Mouse (Mus musculus): ENCODE results near the gene Rufy3.

DNA sequence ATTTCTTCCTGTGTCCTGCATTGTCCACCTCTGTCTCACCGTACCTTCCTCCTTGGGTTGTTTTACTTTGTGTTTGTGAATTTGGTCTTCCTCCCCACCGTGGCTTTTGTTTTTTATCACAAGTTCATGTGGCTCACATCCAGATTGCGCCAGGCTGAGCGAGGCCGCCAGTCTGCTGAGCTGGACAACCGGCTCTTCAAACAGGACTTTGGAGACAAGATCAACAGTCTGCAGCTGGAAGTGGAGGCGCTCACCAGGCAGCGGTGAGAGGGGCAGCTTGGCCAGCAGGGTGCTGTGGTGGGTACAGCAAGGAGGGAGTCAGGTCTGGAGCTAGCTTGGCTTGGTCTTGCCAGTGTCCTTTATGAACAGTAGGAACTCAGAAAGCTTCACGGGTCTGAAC is 77.9 kb downstream of the Rufy3 start:
- TF ChIP-seq TCF12 (IDR thresholded peaks at IDR 0.05; ENCODE audit: insufficient read depth, poor library complexity, severe bottlenecking) (no peak), POLR2A (IDR thresholded peaks at IDR 0.05; ENCODE audit: insufficient read length, low read depth) (no peak), MYOG (IDR thresholded peaks at IDR 0.05; ENCODE audit: control insufficient read depth in 1 of 3, insufficient read depth in 1 of 3, insufficient read length in 2 of 3, low read depth in 2 of 3) (no peak), E2F4 (IDR thresholded peaks at IDR 0.05; ENCODE audit: insufficient read depth) (no peak), POLR2AphosphoS2 (IDR thresholded peaks at IDR 0.05; ENCODE audit: insufficient read length, low read depth) (no peak), MAX (IDR thresholded peaks at IDR 0.05; ENCODE audit: low read depth) (no peak), MYOD1 (IDR thresholded peaks at IDR 0.05; ENCODE audit: control insufficient read depth in 1 of 3, insufficient read length in 2 of 3, low read depth in 2 of 3) (no peak), CEBPB (IDR thresholded peaks at IDR 0.05; ENCODE audit: insufficient read depth, poor library complexity, severe bottlenecking) (no peak), USF1 (IDR thresholded peaks at IDR 0.05; ENCODE audit: low read depth) (no peak)

Measured in myocyte (in vitro differentiated cells).